Mouse (Mus musculus) regulatory T cell (primary cell): ENCODE measurements around the gene Trim8.

Experiments
- in situ Hi-C: fragments of 300-600 bp; cut with MboI, MseI; formaldehyde crosslinking; loops from one replicate; pipeline ENCODE4 v1.15.1; 2025; ENCODE audit warnings: high pct_unique_total_duplicates

The Trim8 gene

GRCm38 (mm10) chr19:46479306-46480075 is 22.0 kb upstream of the Trim8 start:
- in situ Hi-C loops, result no loop called here

GRCm38 (mm10) chr19:46480624-46481345 is 20.7 kb upstream of the Trim8 start:
- in situ Hi-C loops, result no loop called here

GRCm38 (mm10) chr19:46481352-46481751 is 20.1 kb upstream of the Trim8 start:
- in situ Hi-C loops, result no loop called here

GRCm38 (mm10) chr19:46481756-46482155 is 19.7 kb upstream of the Trim8 start:
- in situ Hi-C loops, result no loop called here

- in situ Hi-C loops, result no loop called here
These were observed 18.5 kb upstream of the Trim8 start for GRCm38 (mm10) chr19:46482896-46483516.

GRCm38 (mm10) chr19:46483701-46484328 is 17.7 kb upstream of the Trim8 start:
- in situ Hi-C loops, result no loop called here

- in situ Hi-C loops, result no loop called here
These were observed 17.0 kb upstream of the Trim8 start for GRCm38 (mm10) chr19:46484518-46484917.

GRCm38 (mm10) chr19:46485847-46486246 is 15.7 kb upstream of the Trim8 start:
- in situ Hi-C loops, result no loop called here

- in situ Hi-C loops, result no loop called here
These were observed 14.8 kb upstream of the Trim8 start for GRCm38 (mm10) chr19:46486709-46487108.

GRCm38 (mm10) chr19:46489448-46489847 is 12.1 kb upstream of the Trim8 start:
- in situ Hi-C loops, result no loop called here

GRCm38 (mm10) chr19:46490634-46491033 is 10.9 kb upstream of the Trim8 start:
- in situ Hi-C loops, result no loop called here

- in situ Hi-C loops, result no loop called here
These were observed 6.4 kb upstream of the Trim8 start for GRCm38 (mm10) chr19:46495136-46495535.

GRCm38 (mm10) chr19:46497230-46497629 is 4.3 kb upstream of the Trim8 start:
- in situ Hi-C loops, result no loop called here

GRCm38 (mm10) chr19:46499539-46499835 is 2.0 kb upstream of the Trim8 start:
- in situ Hi-C loops, result no loop called here

- in situ Hi-C loops, result loop anchor here (25.0 kb wide), 1 partner anchor 1138 kb away; the partner anchor contains the start of gene Btrc
These were observed 1.5 kb upstream of the Trim8 start for GRCm38 (mm10) chr19:46499836-46500580.

GRCm38 (mm10) chr19:46500581-46501341 is 741 bp upstream of the Trim8 start:
- in situ Hi-C loops, result loop anchor here (25.0 kb wide), 1 partner anchor 1138 kb away; the partner anchor contains the start of gene Btrc

GRCm38 (mm10) chr19:46502069-46502455 is 560 bp downstream of the Trim8 start:
- in situ Hi-C loops, result loop anchor here (25.0 kb wide), 1 partner anchor 1140 kb away; the partner anchor contains the start of gene Btrc

- in situ Hi-C loops, result loop anchor here (25.0 kb wide), 1 partner anchor 1140 kb away; the partner anchor contains the start of gene Btrc
These were observed 1.1 kb downstream of the Trim8 start for GRCm38 (mm10) chr19:46502471-46503166.

- in situ Hi-C loops, result loop anchor here (25.0 kb wide), 1 partner anchor 1141 kb away; the partner anchor contains the start of gene Btrc
These were observed 2.0 kb downstream of the Trim8 start for GRCm38 (mm10) chr19:46503351-46504084.
